Mouse (Mus musculus) ES-Bruce4 (cell line): ENCODE measurements at regions not wholly inside any gene's neighbourhood (a gene's known extent, or its start where the extent isn't known, plus 50 kb on each side); places are given as distances from the start of the nearest gene placed in this dataset.
A peak's percentile ranks its signal among the peaks of the same experiment; 100 is the strongest.

Experiments
- H3K27ac ChIP-seq: 2 replicates; pipeline ENCODE4 v1.5.1; 2012; ENCODE audit warnings: low read length, inconsistent platforms; ENCODE audit not compliant: insufficient read depth
- H3K27me3 ChIP-seq: 2 replicates; pipeline ENCODE4 v1.6.1; 2012; ENCODE audit warnings: mild to moderate bottlenecking, low read length, inconsistent platforms; ENCODE audit not compliant: control insufficient read depth, poor library complexity, insufficient read depth, severe bottlenecking
- H3K36me3 ChIP-seq: 2 replicates; pipeline ENCODE4 v1.6.1; 2012; ENCODE audit warnings: inconsistent platforms, mild to moderate bottlenecking, low read length, moderate library complexity; ENCODE audit not compliant: control insufficient read depth, poor library complexity, insufficient read depth, severe bottlenecking
- H3K4me1 ChIP-seq: one replicate; pipeline ENCODE4 v1.8.1; 2011; ENCODE audit warnings: low read length; ENCODE audit not compliant: control insufficient read depth, insufficient read depth
- H3K4me3 ChIP-seq: 2 replicates; pipeline ENCODE4 v1.5.1; 2011; ENCODE audit warnings: low read depth, mild to moderate bottlenecking, low read length
- H3K9ac ChIP-seq: 2 replicates; pipeline ENCODE4 v1.6.1; 2012; ENCODE audit warnings: low read depth, mild to moderate bottlenecking, inconsistent platforms; ENCODE audit not compliant: poor library complexity, severe bottlenecking
- H3K9me3 ChIP-seq: replicated peaks from 2 replicates; pipeline ENCODE4 v1.6.1; 2012; ENCODE audit warnings: mild to moderate bottlenecking, low read length, inconsistent platforms; ENCODE audit not compliant: control insufficient read depth, poor library complexity, insufficient read depth, severe bottlenecking
- CTCF ChIP-seq: IDR thresholded peaks from one replicate; pipeline ENCODE4 v1.8.1; 2011; ENCODE audit warnings: low read depth, low read length
- EP300 ChIP-seq: IDR thresholded peaks from 2 replicates; pipeline ENCODE4 v1.6.1; 2011; ENCODE audit warnings: low read depth, low read length; ENCODE audit not compliant: insufficient read depth
- POLR2A ChIP-seq: IDR thresholded peaks from one replicate; pipeline ENCODE4 v1.8.1; 2011; ENCODE audit warnings: low read length; ENCODE audit not compliant: insufficient read depth

GRCm38 (mm10) chr6:84317026-84317425 is 276.7 kb downstream of the Cyp26b1 start:
- no peak overlapping the region for H3K9ac ChIP-seq
- no peaks in the 10 kb centered on the region for H3K36me3 ChIP-seq
- H3K27me3 ChIP-seq, result no peaks in the 10 kb centered on the region
- H3K27ac ChIP-seq, result no peak overlapping the region
- no peak overlapping the region for H3K4me3 ChIP-seq
- H3K4me1 ChIP-seq, result no peaks in the 10 kb centered on the region
- TF ChIP-seq CTCF (peak; percentile 28), POLR2A (no peak)
- no peaks in the 10 kb centered on the region for H3K9me3 ChIP-seq

GRCm38 (mm10) chr6:84315175-84315912 is 278.4 kb downstream of the Cyp26b1 start:
- H3K27me3 ChIP-seq, result no peaks in the 10 kb centered on the region
- no peak overlapping the region for H3K4me3 ChIP-seq
- H3K4me1 ChIP-seq, result no peaks in the 10 kb centered on the region
- no peaks in the 10 kb centered on the region for H3K36me3 ChIP-seq
- TF ChIP-seq EP300 (no peak), CTCF (no peak), POLR2A (no peak)
- H3K27ac ChIP-seq, result no peak overlapping the region
- no peaks in the 10 kb centered on the region for H3K9me3 ChIP-seq
- no peak overlapping the region for H3K9ac ChIP-seq

- Histone ChIP-seq H3K27me3 (no peaks in the 10 kb centered on the region), H3K4me1 (no peaks in the 10 kb centered on the region), H3K4me3 (no peak overlapping the region), H3K36me3 (no peaks in the 10 kb centered on the region), H3K9me3 (no peaks in the 10 kb centered on the region), H3K9ac (no peak overlapping the region), H3K27ac (no peak overlapping the region)
- no peak for TF ChIP-seq CTCF
- no peak for TF ChIP-seq EP300
- TF ChIP-seq POLR2A, result no peak
Observed at GRCm38 (mm10) chr6:84313797-84314196, 279.9 kb downstream of the Cyp26b1 start.

- H3K4me1 ChIP-seq, result no peaks in the 10 kb centered on the region
Observed at GRCm38 (mm10) chr6:84310635-84311241, 283.0 kb downstream of the Cyp26b1 start.

GRCm38 (mm10) chr6:84307556-84307955 is 286.2 kb downstream of the Cyp26b1 start:
- no peaks in the 10 kb centered on the region for H3K9me3 ChIP-seq
- H3K36me3 ChIP-seq, result no peaks in the 10 kb centered on the region
- TF ChIP-seq CTCF (no peak), POLR2A (no peak), EP300 (no peak)
- no peak overlapping the region for H3K4me3 ChIP-seq
- no peaks in the 10 kb centered on the region for H3K27me3 ChIP-seq
- no peaks in the 10 kb centered on the region for H3K4me1 ChIP-seq
- no peak overlapping the region for H3K27ac ChIP-seq
- no peak overlapping the region for H3K9ac ChIP-seq

More at GRCm38 (mm10) chr6:84310635-84311241, 283.0 kb downstream of the Cyp26b1 start:
- no peak overlapping the region for H3K27ac ChIP-seq
- H3K9ac ChIP-seq, result no peak overlapping the region
- H3K27me3 ChIP-seq, result no peaks in the 10 kb centered on the region
- no peaks in the 10 kb centered on the region for H3K36me3 ChIP-seq
- no peak overlapping the region for H3K4me3 ChIP-seq
- no peak for TF ChIP-seq EP300
- TF ChIP-seq POLR2A, result no peak
- TF ChIP-seq CTCF, result no peak
- H3K9me3 ChIP-seq, result no peaks in the 10 kb centered on the region

- H3K9me3 ChIP-seq, result no peaks in the 10 kb centered on the region
- H3K27ac ChIP-seq, result no peak overlapping the region
- H3K27me3 ChIP-seq, result no peaks in the 10 kb centered on the region
- H3K36me3 ChIP-seq, result no peaks in the 10 kb centered on the region
- TF ChIP-seq EP300, result no peak
- TF ChIP-seq CTCF, result no peak
- H3K9ac ChIP-seq, result no peak overlapping the region
- H3K4me1 ChIP-seq, result no peaks in the 10 kb centered on the region
- no peak overlapping the region for H3K4me3 ChIP-seq
Observed at GRCm38 (mm10) chr6:84306585-84306984, 287.1 kb downstream of the Cyp26b1 start.
